8 mouse cellular contexts compared by ENCODE assay signal in the genomic region with DNA sequence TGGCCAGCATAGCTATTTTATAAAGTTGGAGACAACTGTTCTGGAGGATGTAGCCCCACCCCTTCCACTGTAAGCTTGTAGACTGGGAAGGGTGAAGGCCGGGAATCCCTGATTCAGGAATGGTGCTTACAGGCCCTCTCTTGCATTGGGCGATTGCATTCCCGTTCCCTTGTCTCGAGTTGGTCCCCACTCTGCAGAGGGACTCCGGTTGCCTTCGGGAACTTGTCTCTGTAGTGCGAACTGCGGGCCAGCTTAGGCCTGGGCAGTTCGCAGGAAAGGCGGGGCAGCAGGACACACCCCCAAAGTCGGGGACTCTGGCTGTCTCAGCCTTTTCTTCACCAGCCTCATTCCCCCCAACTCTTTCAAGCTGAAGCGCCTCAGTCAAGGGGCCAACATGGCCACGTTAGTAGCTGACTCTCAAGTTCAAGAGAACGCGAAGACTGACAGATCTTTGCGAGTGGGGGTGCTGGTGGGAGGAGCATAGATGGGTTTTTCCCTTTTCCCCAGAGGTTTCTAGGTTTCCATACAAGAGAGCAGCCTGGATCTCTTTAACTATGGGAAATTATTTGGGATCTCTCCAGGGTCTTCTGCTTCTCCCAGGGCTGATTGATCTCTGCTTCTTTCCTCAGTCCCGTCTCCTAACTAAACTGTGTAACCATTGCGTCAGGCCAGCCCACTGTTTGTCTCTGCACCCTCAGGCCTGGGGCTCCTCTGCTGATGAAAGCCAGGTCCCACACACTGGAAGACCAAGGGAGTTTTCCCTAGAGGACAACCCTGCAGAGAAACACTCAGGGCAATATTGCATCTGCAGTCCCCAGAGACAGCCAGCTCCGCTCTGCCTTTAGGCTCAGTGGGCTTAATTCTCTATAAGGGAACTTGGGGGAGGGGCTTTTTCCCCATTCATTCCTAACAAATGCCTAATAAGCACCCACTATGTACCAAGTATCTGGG. TPM values are rescaled to one million over a fixed set of nuclear protein-coding genes. Genes with fewer than 3 reads are reported as not detected.
DNase-seq lines count a peak whose midpoint lies in the region; ATAC-seq and TF ChIP-seq lines count a peak whose summit lies in the region.

No protein-coding gene starts in this region.

- 2% methylated on average over 19 of the region's 19 CpGs for WGBS in hindbrain, embryonic 13.5 days
- 4% methylated on average over 19 of the region's 19 CpGs for WGBS in liver, embryonic 11.5 days
- WGBS in midbrain, embryonic 16.5 days, result 2% methylated on average over 19 of the region's 19 CpGs
- 7% methylated on average over 19 of the region's 19 CpGs for WGBS in thymus, adult 2 months

- H3K4me2 ChIP-seq in hindbrain, embryonic 13.5 days, result peak overlapping the region; percentile 92
- H3K4me2 ChIP-seq in liver, embryonic 11.5 days, result peak overlapping the region; percentile 98
- peak overlapping the region; percentile 72 for H3K4me2 ChIP-seq in midbrain, embryonic 16.5 days (ENCODE audit: low read length)

- H3K4me1 ChIP-seq in hindbrain, embryonic 13.5 days (replicated peaks), result peaks cover 57% of the 10 kb centered on the region
- H3K4me1 ChIP-seq in liver, embryonic 11.5 days (replicated peaks; ENCODE audit: control insufficient read depth, insufficient read depth, low read length), result peaks cover 45% of the 10 kb centered on the region
- H3K4me1 ChIP-seq in midbrain, embryonic 16.5 days (ENCODE audit: control insufficient read depth, insufficient read depth, low read length), result peaks cover 32% of the 10 kb centered on the region
- H3K4me1 ChIP-seq in thymus, adult 2 months (replicated peaks; ENCODE audit: control insufficient read depth, insufficient read depth, low read length), result peaks cover 25% of the 10 kb centered on the region

- peak overlapping the region; percentile 63 for H3K4me3 ChIP-seq in hindbrain, embryonic 13.5 days
- peak overlapping the region; percentile 86 for H3K4me3 ChIP-seq in liver, embryonic 11.5 days (ENCODE audit: low read depth, low read length)
- peak overlapping the region; percentile 63 for H3K4me3 ChIP-seq in midbrain, embryonic 16.5 days (ENCODE audit: low read depth, low read length)
- peak overlapping the region; percentile 66 for H3K4me3 ChIP-seq in thymus, adult 2 months (ENCODE audit: control insufficient read depth, insufficient read depth, low read length)

- TF ChIP-seq CTCF in thymus, adult 2 months (IDR thresholded peaks at IDR 0.05; ENCODE audit: borderline replicate concordance, control insufficient read depth, extremely low read depth, insufficient read depth, low read length, poor library complexity), result no peak

- H3K27me3 ChIP-seq in hindbrain, embryonic 13.5 days, result no peaks in the 10 kb centered on the region
- H3K27me3 ChIP-seq in liver, embryonic 11.5 days (replicated peaks; ENCODE audit: control insufficient read depth, insufficient read depth, low read length), result no peaks in the 10 kb centered on the region
- no peaks in the 10 kb centered on the region for H3K27me3 ChIP-seq in midbrain, embryonic 16.5 days (ENCODE audit: control insufficient read depth, insufficient read depth, low read depth, low read length)
- no peaks in the 10 kb centered on the region for H3K27me3 ChIP-seq in thymus, adult 2 months (ENCODE audit: control insufficient read depth, insufficient read depth, low read length)

- no peak for DNase-seq in cerebellum, adult 9-11 months
- peak; percentile 76 for DNase-seq in adrenal gland, postnatal 10 days
- DNase-seq in liver, embryonic 11.5 days (ENCODE audit: low spot score), result peak; percentile 85
- peak; percentile 60 for DNase-seq in thymus, adult 2 months

- H3K9ac ChIP-seq in hindbrain, embryonic 13.5 days, result peak overlapping the region; percentile 81
- H3K9ac ChIP-seq in liver, embryonic 11.5 days (ENCODE audit: low read depth, low read length), result peak overlapping the region; percentile 90
- peak overlapping the region; percentile 61 for H3K9ac ChIP-seq in midbrain, embryonic 16.5 days (ENCODE audit: low read depth, low read length)

- H3K27ac ChIP-seq in hindbrain, embryonic 13.5 days, result peak overlapping the region; percentile 98
- H3K27ac ChIP-seq in liver, embryonic 11.5 days (ENCODE audit: low read depth, low read length), result peak overlapping the region; percentile 99
- H3K27ac ChIP-seq in midbrain, embryonic 16.5 days (ENCODE audit: low read length), result peak overlapping the region; percentile 96
- H3K27ac ChIP-seq in thymus, adult 2 months (ENCODE audit: control insufficient read depth, insufficient read depth, low read length), result peak overlapping the region; percentile 76

- 0 out of 2 replicates have a peak, but pooled peaks have one; percentile 3 for ATAC-seq in cerebellum, adult (ENCODE audit: insufficient number of reproducible peaks, low FRiP score, low TSS enrichment)
- ATAC-seq in erythroid progenitor cell, adult 5-6 weeks (replicated peaks; ENCODE audit: low FRiP score, poor library complexity, severe bottlenecking), result peak; percentile 43
- ATAC-seq in hindbrain, embryonic 13.5 days (ENCODE audit: low FRiP score), result peak; percentile 55
- ATAC-seq in liver, embryonic 11.5 days (replicated peaks; ENCODE audit: low FRiP score), result peak; percentile 35
- ATAC-seq in midbrain, embryonic 16.5 days, result peak; percentile 63

- H3K36me3 ChIP-seq in hindbrain, embryonic 13.5 days, result peaks cover 43% of the 10 kb centered on the region
- peaks cover 40% of the 10 kb centered on the region for H3K36me3 ChIP-seq in liver, embryonic 11.5 days (ENCODE audit: control insufficient read depth, insufficient read depth, low read length)
- peaks cover 21% of the 10 kb centered on the region for H3K36me3 ChIP-seq in midbrain, embryonic 16.5 days (ENCODE audit: control insufficient read depth, insufficient read depth, low read length)
- peaks cover 31% of the 10 kb centered on the region for H3K36me3 ChIP-seq in thymus, adult 2 months (ENCODE audit: control insufficient read depth, insufficient read depth, low read length)

- no peaks in the 10 kb centered on the region for H3K9me3 ChIP-seq in hindbrain, embryonic 13.5 days
- no peaks in the 10 kb centered on the region for H3K9me3 ChIP-seq in liver, embryonic 11.5 days (ENCODE audit: control insufficient read depth, low read length)
- H3K9me3 ChIP-seq in midbrain, embryonic 16.5 days (replicated peaks; ENCODE audit: control insufficient read depth, low read length, poor library complexity, severe bottlenecking), result no peaks in the 10 kb centered on the region

- TF ChIP-seq POLR2A in thymus, adult 2 months (IDR thresholded peaks at IDR 0.05; ENCODE audit: control insufficient read depth, extremely low read depth, insufficient read depth, low read length, poor library complexity), result peak; percentile 2; the same call in 1 of the 2 replicates

RNA-seq across cellular contexts. Expression of a gene that starts 2.4 kb away (rescaled TPM):
- total RNA-seq in adrenal gland, postnatal 10 days (2021), result 10 to 100 TPM; 42.9 to 66.4 TPM
- total RNA-seq in erythroid progenitor cell, adult 5-6 weeks (2015; ENCODE audit: low replicate concordance), result 55.8 and 69.6 TPM in 2 replicates
- 10.7 and 15.0 TPM in 2 replicates for total RNA-seq in erythroid progenitor cell, adult 5-6 weeks (2017; ENCODE audit: low replicate concordance)
- polyA plus RNA-seq in hindbrain, embryonic 13.5 days (2015; fragmentation: Nextera tagmentation; extraction: Ambion mirVana), result 12.1 and 16.5 TPM in 2 replicates
- polyA plus RNA-seq in liver, embryonic 11.5 days (2014; fragmentation: Nextera tagmentation; extraction: Ambion mirVana), result 14.2 and 19.0 TPM in 2 replicates
- polyA plus RNA-seq in midbrain, embryonic 16.5 days (2015; fragmentation: Nextera tagmentation; extraction: Ambion mirVana), result 12.6 and 15.3 TPM in 2 replicates
- polyA plus RNA-seq in thymus, adult 2 months (2012; rRNA removed), result 124 and 151 TPM in 2 replicates

RNA-seq across cellular contexts. Expression of a gene that starts 20.4 kb away (rescaled TPM):
- 10 to 100 TPM; 82.6 to 86.3 TPM for total RNA-seq in adrenal gland, postnatal 10 days (2021)
- total RNA-seq in erythroid progenitor cell, adult 5-6 weeks (2015; ENCODE audit: low replicate concordance), result 68.5 and 80.9 TPM in 2 replicates
- 86.0 and 98.9 TPM in 2 replicates for total RNA-seq in erythroid progenitor cell, adult 5-6 weeks (2017; ENCODE audit: low replicate concordance)
- 116 and 119 TPM in 2 replicates for polyA plus RNA-seq in hindbrain, embryonic 13.5 days (2015; fragmentation: Nextera tagmentation; extraction: Ambion mirVana)
- 249 and 257 TPM in 2 replicates for polyA plus RNA-seq in liver, embryonic 11.5 days (2014; fragmentation: Nextera tagmentation; extraction: Ambion mirVana)
- polyA plus RNA-seq in midbrain, embryonic 16.5 days (2015; fragmentation: Nextera tagmentation; extraction: Ambion mirVana), result 123 and 128 TPM in 2 replicates
- polyA plus RNA-seq in thymus, adult 2 months (2012; rRNA removed), result 65.8 and 77.2 TPM in 2 replicates

RNA-seq across cellular contexts. Expression of a gene that starts 25.0 kb away (rescaled TPM):
- 100 to 1,000 TPM; 151 to 164 TPM for total RNA-seq in adrenal gland, postnatal 10 days (2021)
- total RNA-seq in erythroid progenitor cell, adult 5-6 weeks (2015; ENCODE audit: low replicate concordance), result 72.9 and 75.0 TPM in 2 replicates
- total RNA-seq in erythroid progenitor cell, adult 5-6 weeks (2017; ENCODE audit: low replicate concordance), result 64.0 and 70.5 TPM in 2 replicates
- polyA plus RNA-seq in hindbrain, embryonic 13.5 days (2015; fragmentation: Nextera tagmentation; extraction: Ambion mirVana), result 308 and 330 TPM in 2 replicates
- 135 TPM in 2 replicates for polyA plus RNA-seq in liver, embryonic 11.5 days (2014; fragmentation: Nextera tagmentation; extraction: Ambion mirVana)
- polyA plus RNA-seq in midbrain, embryonic 16.5 days (2015; fragmentation: Nextera tagmentation; extraction: Ambion mirVana), result 332 and 345 TPM in 2 replicates
- polyA plus RNA-seq in thymus, adult 2 months (2012; rRNA removed), result 168 and 200 TPM in 2 replicates

RNA-seq across cellular contexts. Expression of a gene that starts 28.1 kb away (rescaled TPM):
- 10 to 100 TPM in 1 of 2 experiments, 1 to 10 TPM in 1; 7.4 to 16.9 TPM for total RNA-seq in adrenal gland, postnatal 10 days (2021)
- not detected in 2 replicates for total RNA-seq in erythroid progenitor cell, adult 5-6 weeks (2015; ENCODE audit: low replicate concordance)
- total RNA-seq in erythroid progenitor cell, adult 5-6 weeks (2017; ENCODE audit: low replicate concordance), result not detected in 2 replicates
- 86.3 and 88.5 TPM in 2 replicates for polyA plus RNA-seq in hindbrain, embryonic 13.5 days (2015; fragmentation: Nextera tagmentation; extraction: Ambion mirVana)
- polyA plus RNA-seq in liver, embryonic 11.5 days (2014; fragmentation: Nextera tagmentation; extraction: Ambion mirVana), result 1.3 and 1.4 TPM in 2 replicates
- 113 and 120 TPM in 2 replicates for polyA plus RNA-seq in midbrain, embryonic 16.5 days (2015; fragmentation: Nextera tagmentation; extraction: Ambion mirVana)
- 1.2 and 1.5 TPM in 2 replicates for polyA plus RNA-seq in thymus, adult 2 months (2012; rRNA removed)

RNA-seq across cellular contexts. Expression of a gene that starts 30.6 kb away (rescaled TPM):
- total RNA-seq in adrenal gland, postnatal 10 days (2021), result 1 to 10 TPM; 6.5 to 6.6 TPM
- 18.0 and 18.9 TPM in 2 replicates for total RNA-seq in erythroid progenitor cell, adult 5-6 weeks (2015; ENCODE audit: low replicate concordance)
- 6.4 and 15.4 TPM in 2 replicates for total RNA-seq in erythroid progenitor cell, adult 5-6 weeks (2017; ENCODE audit: low replicate concordance)
- polyA plus RNA-seq in hindbrain, embryonic 13.5 days (2015; fragmentation: Nextera tagmentation; extraction: Ambion mirVana), result 1.0 and 1.1 TPM in 2 replicates
- polyA plus RNA-seq in liver, embryonic 11.5 days (2014; fragmentation: Nextera tagmentation; extraction: Ambion mirVana), result 22.0 and 24.4 TPM in 2 replicates
- 0.46 and 0.75 TPM in 2 replicates for polyA plus RNA-seq in midbrain, embryonic 16.5 days (2015; fragmentation: Nextera tagmentation; extraction: Ambion mirVana)
- polyA plus RNA-seq in thymus, adult 2 months (2012; rRNA removed), result 105 and 111 TPM in 2 replicates

Comparison
In these comparisons a context has a peak if more than half of its experiments do, and no peak if none do; other contexts are left out.
1. ATAC-seq: peak in every context shown above with its lines; median percentile 63 in midbrain, embryonic 16.5 days; 55 in hindbrain, embryonic 13.5 days; 43 in erythroid progenitor cell, adult 5-6 weeks; 35 in liver, embryonic 11.5 days; 3 in cerebellum, adult.